Mouse (Mus musculus) erythroblast, embryonic 14.5 days (primary cell): Measurements from ENCODE around the gene Prdx1. TPM values are rescaled to one million over a fixed set of nuclear protein-coding genes. Genes with fewer than 3 reads are reported as not detected.

Source experiments
- H3K27me3 ChIP-seq: 2 replicates; pipeline ENCODE4 v1.6.1; 2012; ENCODE audit warnings: inconsistent platforms; ENCODE audit not compliant: control insufficient read depth
- H3K36me3 ChIP-seq: 2 replicates; pipeline ENCODE4 v1.6.1; 2012; ENCODE audit warnings: mild to moderate bottlenecking, inconsistent platforms; ENCODE audit not compliant: control insufficient read depth
- H3K4me1 ChIP-seq: 2 replicates; pipeline ENCODE4 v1.6.1; 2012; ENCODE audit warnings: inconsistent platforms; ENCODE audit not compliant: control insufficient read depth
- H3K4me3 ChIP-seq: replicated peaks from 2 replicates; pipeline ENCODE3; 2012; ENCODE audit warnings: moderate library complexity, mild to moderate bottlenecking, inconsistent platforms
- H3K9me3 ChIP-seq: 2 replicates; pipeline ENCODE4 v1.6.1; 2012; ENCODE audit warnings: low read length, inconsistent platforms, mixed read lengths; ENCODE audit not compliant: control insufficient read depth
- GATA1 ChIP-seq: IDR thresholded peaks from 2 replicates; pipeline ENCODE4 v1.6.1; 2012; ENCODE audit warnings: low read length, inconsistent platforms, mixed read lengths
- TAL1 ChIP-seq: IDR thresholded peaks from 3 replicates; pipeline ENCODE4 v1.6.1; 2012; ENCODE audit warnings: low read length, inconsistent platforms, mixed read lengths
- polyA plus RNA-seq: library from polyadenylated mRNA; stranded (reverse); fragments of >175 nt; gene quantifications from 2 replicates; pipeline ENCODE4 v1.2.3, GENCODE M21; 2012

The Prdx1 gene
- polyA plus RNA-seq, 1 experiment: 1.1 TPM

DNA sequence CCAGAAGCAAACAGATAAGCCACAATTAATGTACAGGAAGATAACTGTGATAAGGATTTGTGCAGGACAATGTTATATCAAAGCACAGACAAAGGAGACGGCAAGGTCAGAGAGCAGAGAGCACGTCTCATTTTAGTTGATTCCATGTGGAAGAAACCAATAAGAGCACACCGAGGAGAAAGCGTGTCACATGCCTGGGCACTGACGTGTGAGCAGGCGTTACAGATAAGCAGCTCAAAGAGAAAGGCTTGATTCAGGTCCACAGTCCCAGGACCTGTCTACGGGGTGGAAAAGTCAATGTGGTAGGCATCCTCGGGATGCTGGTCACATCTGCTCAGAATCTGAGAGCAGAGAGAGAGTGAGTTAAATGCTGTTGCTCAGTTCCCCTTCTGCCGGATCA is 45.7 kb downstream of the Prdx1 start:
- no peaks in the 10 kb centered on the region for H3K27me3 ChIP-seq
- H3K4me1 ChIP-seq: peaks cover 2% of the 10 kb centered on the region; the same call in 1 of the 2 replicates
- no peak overlapping the region for H3K4me3 ChIP-seq
- H3K9me3 ChIP-seq: no peaks in the 10 kb centered on the region
- no peak for TF ChIP-seq TAL1
- TF ChIP-seq GATA1: no peak
- no peaks in the 10 kb centered on the region for H3K36me3 ChIP-seq

DNA sequence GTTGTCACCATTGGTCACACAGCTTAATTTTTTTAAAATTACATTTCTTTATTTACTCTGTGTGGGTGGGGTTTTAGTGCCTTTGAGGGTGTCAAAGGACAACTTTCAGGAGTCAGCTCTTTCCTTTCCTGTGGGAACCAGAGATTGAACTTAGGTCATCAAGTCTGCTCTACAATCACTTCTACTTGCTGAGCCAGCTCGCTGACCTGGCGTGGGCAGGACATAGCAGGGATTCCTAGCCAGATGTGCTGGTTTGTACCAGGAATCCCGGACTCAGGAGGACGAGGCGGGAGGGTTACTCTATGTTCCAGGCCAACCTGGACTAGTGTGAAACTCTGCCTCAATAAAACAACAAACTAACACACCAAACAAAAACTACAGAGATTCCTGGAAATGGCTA is 47.0 kb downstream of the Prdx1 start:
- Histone ChIP-seq H3K9me3 (no peaks in the 10 kb centered on the region), H3K36me3 (no peaks in the 10 kb centered on the region), H3K4me1 (peaks cover 2% of the 10 kb centered on the region; the same call in 1 of the 2 replicates), H3K27me3 (no peaks in the 10 kb centered on the region), H3K4me3 (no peak overlapping the region)
- TF ChIP-seq GATA1 (no peak), TAL1 (no peak)

DNA sequence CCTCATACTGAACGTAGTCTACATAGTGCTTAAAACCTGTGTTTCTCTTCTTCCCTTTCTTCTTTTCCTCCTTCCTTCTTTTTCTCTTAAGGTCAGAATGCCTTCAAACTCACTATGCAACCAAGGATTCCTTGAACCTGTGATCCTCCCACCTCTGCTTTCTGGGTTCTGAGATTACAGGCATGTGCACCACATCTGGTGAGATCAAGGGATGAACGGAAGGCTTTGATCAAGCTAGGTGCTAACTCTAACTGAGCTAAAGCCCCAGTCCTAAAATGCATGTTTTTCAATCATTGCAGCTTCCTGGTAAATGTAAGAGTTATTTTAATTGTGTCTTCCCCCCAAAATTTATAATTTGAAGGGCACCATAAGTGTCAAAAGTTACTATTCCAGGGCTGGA is 49.7 kb downstream of the Prdx1 start:
- Histone ChIP-seq H3K9me3 (no peaks in the 10 kb centered on the region), H3K27me3 (no peaks in the 10 kb centered on the region), H3K36me3 (no peaks in the 10 kb centered on the region), H3K4me3 (no peak overlapping the region), H3K4me1 (peaks cover 2% of the 10 kb centered on the region; the same call in 1 of the 2 replicates)
- TF ChIP-seq TAL1: no peak
- no peak for TF ChIP-seq GATA1

DNA sequence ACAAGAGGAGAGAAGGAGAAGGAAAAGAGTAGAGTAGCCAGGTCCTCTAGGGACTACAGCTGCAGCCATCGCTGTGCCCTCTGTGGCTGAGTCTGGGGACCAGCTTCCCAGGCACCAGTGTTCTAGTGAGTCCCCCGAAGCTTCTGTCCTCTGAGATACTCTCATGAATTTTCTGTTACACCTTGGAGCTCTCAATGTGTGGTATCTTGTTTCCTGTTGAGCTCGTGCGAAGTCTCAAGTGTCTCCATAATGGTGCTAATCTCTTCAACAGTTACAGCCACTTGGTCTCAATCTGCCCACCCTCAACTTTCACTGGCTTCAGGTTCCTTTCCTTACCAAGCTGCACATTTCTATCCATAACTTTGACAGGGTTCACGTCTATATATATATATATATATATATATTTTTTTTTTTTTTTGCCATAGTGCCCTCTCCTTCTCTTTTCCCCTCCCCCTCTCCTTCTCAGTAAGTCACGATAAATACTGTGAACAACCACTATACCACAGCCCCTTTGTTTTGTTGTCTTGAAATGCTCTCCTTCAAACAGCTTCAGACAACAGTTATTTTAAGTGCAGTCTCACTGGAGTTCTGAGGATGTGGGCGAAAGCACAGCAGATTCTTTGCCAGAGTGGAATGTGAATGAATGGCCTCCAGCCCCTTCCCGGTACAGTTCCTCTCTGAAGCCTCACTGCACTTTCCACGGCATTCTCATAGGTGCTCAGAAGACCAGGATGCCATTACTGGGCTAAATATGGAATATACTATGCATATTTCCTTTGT is 53.8 kb downstream of the Prdx1 start:
- Histone ChIP-seq H3K36me3 (no peaks in the 10 kb centered on the region), H3K4me1 (no peaks in the 10 kb centered on the region), H3K27me3 (no peaks in the 10 kb centered on the region), H3K9me3 (no peaks in the 10 kb centered on the region), H3K4me3 (no peak overlapping the region)
- TF ChIP-seq TAL1 (no peak), GATA1 (no peak)

DNA sequence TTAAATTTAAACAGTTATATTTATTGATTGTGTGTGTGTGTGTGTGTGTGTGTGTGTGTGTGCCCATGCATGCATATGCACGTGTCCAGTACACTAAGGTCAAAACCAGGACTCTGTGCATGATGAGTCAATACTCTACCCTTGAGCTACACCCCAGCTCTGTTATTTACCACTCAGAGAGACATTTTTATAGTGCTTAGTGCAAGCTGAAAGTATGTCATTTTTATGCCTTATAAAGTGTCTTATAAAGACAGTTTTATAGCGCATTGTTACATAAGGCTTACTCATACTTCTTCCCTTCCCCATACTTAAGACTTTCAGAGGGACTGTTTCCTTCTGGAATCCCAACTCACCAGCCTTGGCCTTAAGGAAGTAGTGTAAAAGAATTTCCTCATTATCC is 64.4 kb downstream of the Prdx1 start:
- TF ChIP-seq GATA1 (no peak), TAL1 (no peak)
- Histone ChIP-seq H3K27me3 (no peaks in the 10 kb centered on the region), H3K4me3 (no peak overlapping the region), H3K4me1 (no peaks in the 10 kb centered on the region), H3K9me3 (no peaks in the 10 kb centered on the region), H3K36me3 (no peaks in the 10 kb centered on the region)

Other genes with a start within 250 kb of the Prdx1 start
- 12.0 and 20.7 TPM in 2 replicates for gene Mast2, start 221.4 kb upstream of the Prdx1 start, polyA plus RNA-seq
- 0.17 and 0.31 TPM in 2 replicates for gene Ipp, start 178.0 kb upstream of the Prdx1 start, polyA plus RNA-seq
- 0.23 and 0.27 TPM in 2 replicates for gene Tmem69, start 129.6 kb upstream of the Prdx1 start, polyA plus RNA-seq
- gene Gpbp1l1, start 127.9 kb upstream of the Prdx1 start, polyA plus RNA-seq: 0.84 and 1.0 TPM in 2 replicates
- gene Ccdc17, start 88.9 kb upstream of the Prdx1 start, polyA plus RNA-seq: 0.05 TPM in 1 of 2 replicates, not detected in the other
- gene Nasp, start 57.6 kb upstream of the Prdx1 start, polyA plus RNA-seq: 1.6 and 1.8 TPM in 2 replicates
- 6.7 and 7.0 TPM in 2 replicates for gene Akr1a1, start 33.9 kb upstream of the Prdx1 start, polyA plus RNA-seq
- gene Mmachc, start 22.9 kb downstream of the Prdx1 start, polyA plus RNA-seq: 0.04 TPM in 1 of 2 replicates, not detected in the other
- 0.16 and 0.23 TPM in 2 replicates for gene Ccdc163, start 23.0 kb downstream of the Prdx1 start, polyA plus RNA-seq
- 0.01 and 0.02 TPM in 2 replicates for gene Tesk2, start 35.4 kb downstream of the Prdx1 start, polyA plus RNA-seq
- gene Toe1, start 122.1 kb downstream of the Prdx1 start, polyA plus RNA-seq: 0.16 and 0.46 TPM in 2 replicates
- 0.14 TPM in 1 of 2 replicates, not detected in the other for gene Mutyh, start 122.2 kb downstream of the Prdx1 start, polyA plus RNA-seq
- not detected in 2 replicates for gene Hpdl, start 136.2 kb downstream of the Prdx1 start, polyA plus RNA-seq
- 0.01 TPM in 1 of 2 replicates, not detected in the other for gene Zswim5, start 191.8 kb downstream of the Prdx1 start, polyA plus RNA-seq